9 mouse cellular contexts compared by ENCODE assay signal in the genomic region with DNA sequence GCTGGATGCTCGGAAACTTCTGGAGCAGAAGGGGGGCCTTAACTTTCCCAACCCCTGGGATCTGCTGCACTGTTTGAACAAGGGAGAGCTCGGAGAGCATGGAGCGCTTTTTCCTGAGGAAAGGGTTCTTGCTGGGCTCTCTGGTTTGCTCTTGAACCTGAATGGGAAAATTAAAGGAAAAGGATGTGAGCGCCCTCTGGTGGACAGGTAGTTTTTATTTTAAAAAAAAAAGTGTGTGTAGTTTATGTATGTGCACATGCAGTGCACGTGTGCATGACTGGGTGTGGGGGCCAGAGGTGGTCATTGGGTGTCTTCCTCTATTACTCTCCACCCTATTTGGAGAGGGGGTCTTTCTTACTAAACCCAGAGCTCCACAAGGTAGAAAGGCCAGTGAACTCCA. TPM values are rescaled to one million over a fixed set of nuclear protein-coding genes. Genes with fewer than 3 reads are reported as not detected.
DNase-seq lines count a peak whose midpoint lies in the region; ATAC-seq and TF ChIP-seq lines count a peak whose summit lies in the region.
"Had no signal": no experiment of that assay in that cellular context is flagged by ENCODE, and none has a peak within 500 bp of the region (broad histone marks: within the 10 kb centered on the region; RNA-seq: fewer than 3 reads in every experiment).

No protein-coding gene starts in this region.

- peaks cover 5% of the 10 kb centered on the region; the same call in 1 of the 2 replicates for H3K36me3 ChIP-seq in hindbrain, postnatal 0 days (ENCODE audit: insufficient read depth, low read length)
- no peaks in the 10 kb centered on the region for H3K36me3 ChIP-seq in hindbrain, embryonic 16.5 days (ENCODE audit: control insufficient read depth, insufficient read depth, low read length)
- peaks cover 12% of the 10 kb centered on the region; the same call in 1 of the 2 replicates for H3K36me3 ChIP-seq in limb, embryonic 14.5 days (ENCODE audit: control insufficient read depth, insufficient read depth, low read length)
- H3K36me3 ChIP-seq in forebrain, embryonic 13.5 days (ENCODE audit: poor library complexity, severe bottlenecking): peaks cover 25% of the 10 kb centered on the region

- ATAC-seq in hindbrain, postnatal 0 days: no peak
- no peak for ATAC-seq in hindbrain, embryonic 16.5 days
- no peak for ATAC-seq in Patski
- no peak for ATAC-seq in limb, embryonic 14.5 days (ENCODE audit: low FRiP score, low read depth)
- no peak for ATAC-seq in forebrain, embryonic 13.5 days

- no peaks in the 10 kb centered on the region for H3K27me3 ChIP-seq in hindbrain, postnatal 0 days (ENCODE audit: insufficient read depth, low read length)
- H3K27me3 ChIP-seq in hindbrain, embryonic 16.5 days (replicated peaks; ENCODE audit: control insufficient read depth, insufficient read depth, low read length): no peaks in the 10 kb centered on the region
- H3K27me3 ChIP-seq in Patski: no peaks in the 10 kb centered on the region
- no peaks in the 10 kb centered on the region for H3K27me3 ChIP-seq in limb, embryonic 14.5 days (ENCODE audit: control insufficient read depth, insufficient read depth, low read length)
- no peaks in the 10 kb centered on the region for H3K27me3 ChIP-seq in forebrain, embryonic 13.5 days
- H3K27me3 ChIP-seq: heart, embryonic 15.5 days had no signal

- H3K27ac ChIP-seq in hindbrain, postnatal 0 days: no peak overlapping the region
- H3K27ac ChIP-seq in hindbrain, embryonic 16.5 days (ENCODE audit: low read depth, low read length): no peak overlapping the region
- H3K27ac ChIP-seq in limb, embryonic 14.5 days (replicated peaks; ENCODE audit: low read depth, low read length): no peak overlapping the region
- no peak overlapping the region for H3K27ac ChIP-seq in forebrain, embryonic 13.5 days
- H3K27ac ChIP-seq: heart, embryonic 15.5 days; macrophage had no signal

- TF ChIP-seq POLR2A in limb, embryonic 14.5 days (IDR thresholded peaks at IDR 0.05; ENCODE audit: borderline replicate concordance, extremely low read depth, insufficient read depth, insufficient read length): no peak

- POLR2A ChIA-PET in Patski (lab: Charles Lee): no interaction called here

- TF ChIP-seq CTCF in hindbrain, postnatal 0 days (IDR thresholded peaks at IDR 0.05; ENCODE audit: low read depth): peak; percentile 55
- peak; percentile 58 for TF ChIP-seq CTCF in Patski (IDR thresholded peaks at IDR 0.05)

- intact Hi-C loops in gastrocnemius, postnatal 14 days (cut with DNase I; ENCODE audit: low total_unique reads): no loop called here

- CTCF ChIA-PET in Patski (lab: Charles Lee): interaction anchor here (0.7 to 2.8 kb wide), 6 partner anchors 16 to 114 kb away, joined by 3 to 9 read pairs (median 3); partner anchors contain the start of gene Rhpn2

- no peak overlapping the region for H3K4me3 ChIP-seq in hindbrain, postnatal 0 days (ENCODE audit: low read length)
- H3K4me3 ChIP-seq in hindbrain, embryonic 16.5 days (ENCODE audit: low read length): no peak overlapping the region
- no peak overlapping the region for H3K4me3 ChIP-seq in limb, embryonic 14.5 days (replicated peaks; ENCODE audit: low read length)
- H3K4me3 ChIP-seq in forebrain, embryonic 13.5 days: no peak overlapping the region
- H3K4me3 ChIP-seq: heart, embryonic 15.5 days had no signal

- no peak overlapping the region for H3K9ac ChIP-seq in hindbrain, postnatal 0 days (replicated peaks; ENCODE audit: low read length)
- H3K9ac ChIP-seq in hindbrain, embryonic 16.5 days (ENCODE audit: low read depth, low read length): no peak overlapping the region
- H3K9ac ChIP-seq in limb, embryonic 14.5 days (ENCODE audit: low read depth, low read length, severe bottlenecking): no peak overlapping the region
- no peak overlapping the region for H3K9ac ChIP-seq in forebrain, embryonic 13.5 days
- H3K9ac ChIP-seq: heart, embryonic 15.5 days had no signal

- H3K4me1 ChIP-seq in hindbrain, postnatal 0 days (ENCODE audit: insufficient read depth, low read length): peaks cover 12% of the 10 kb centered on the region
- peaks cover 13% of the 10 kb centered on the region for H3K4me1 ChIP-seq in hindbrain, embryonic 16.5 days (ENCODE audit: control insufficient read depth, insufficient read depth, low read depth, low read length)
- H3K4me1 ChIP-seq in limb, embryonic 14.5 days (ENCODE audit: control insufficient read depth, insufficient read depth, low read length): peaks cover 10% of the 10 kb centered on the region
- H3K4me1 ChIP-seq in forebrain, embryonic 13.5 days: peaks cover 17% of the 10 kb centered on the region

- WGBS in hindbrain, postnatal 0 days: 64% methylated on average over 5 of the region's 5 CpGs
- WGBS in hindbrain, embryonic 16.5 days: 59% methylated on average over 5 of the region's 5 CpGs
- 63% methylated on average over 5 of the region's 5 CpGs for WGBS in limb, embryonic 14.5 days
- 67% methylated on average over 5 of the region's 5 CpGs for WGBS in forebrain, embryonic 13.5 days

- H3K4me2 ChIP-seq in hindbrain, postnatal 0 days (ENCODE audit: low read depth, low read length): no peak overlapping the region
- H3K4me2 ChIP-seq in hindbrain, embryonic 16.5 days (ENCODE audit: low read length): no peak overlapping the region
- H3K4me2 ChIP-seq in limb, embryonic 14.5 days (replicated peaks; ENCODE audit: low read depth, low read length, severe bottlenecking): no peak overlapping the region
- H3K4me2 ChIP-seq in forebrain, embryonic 13.5 days: no peak overlapping the region
- H3K4me2 ChIP-seq: heart, embryonic 15.5 days had no signal

- in situ Hi-C loops in Patski (cut with MboI; ENCODE audit: low pct_unique_long_range_greater_than_20kb): loop anchor here (5.0 kb wide), 2 partner anchors 56 to 101 kb away; no protein-coding TSS in a partner anchor

- DNase-seq in hindbrain, postnatal 0 days (ENCODE audit: low spot score): peak; percentile 25
- DNase-seq in CD4-positive helper T cell, adult 2 months (ENCODE audit: low read depth, low spot score): peak; percentile 17
- no peak for DNase-seq in Patski (ENCODE audit: low read depth, low spot score)
- DNase-seq in limb, embryonic 14.5 days (ENCODE audit: low spot score): peak; percentile 27
- no peak for DNase-seq in gastrocnemius, postnatal 14 days

- no peaks in the 10 kb centered on the region for H3K9me3 ChIP-seq in hindbrain, postnatal 0 days (ENCODE audit: low read length)
- no peaks in the 10 kb centered on the region for H3K9me3 ChIP-seq in hindbrain, embryonic 16.5 days (ENCODE audit: control insufficient read depth, low read length)
- H3K9me3 ChIP-seq in limb, embryonic 14.5 days (ENCODE audit: control insufficient read depth, low read length): no peaks in the 10 kb centered on the region
- no peaks in the 10 kb centered on the region for H3K9me3 ChIP-seq in forebrain, embryonic 13.5 days (replicated peaks)
- H3K9me3 ChIP-seq: heart, embryonic 15.5 days had no signal

RNA-seq across cellular contexts. Expression of gene Faap24, which starts 3.7 kb away (rescaled TPM):
- total RNA-seq in hindbrain, postnatal 0 days (2014; rRNA removed): 3.7 and 6.0 TPM in 2 replicates
- 10.4 and 12.5 TPM in 2 replicates for polyA plus RNA-seq in hindbrain, postnatal 0 days (2015; fragmentation: Nextera tagmentation; extraction: Ambion mirVana)
- polyA plus RNA-seq in hindbrain, embryonic 16.5 days (2015; fragmentation: Nextera tagmentation; extraction: Ambion mirVana): 14.9 and 15.1 TPM in 2 replicates
- 7.1 TPM for polyA plus RNA-seq in Patski (2021)
- polyA plus RNA-seq in limb, embryonic 14.5 days (2012; rRNA removed): 5.1 and 5.7 TPM in 2 replicates
- polyA plus RNA-seq in limb, embryonic 14.5 days (2014; fragmentation: Nextera tagmentation; extraction: Ambion mirVana): 13.0 and 14.3 TPM in 2 replicates
- total RNA-seq in gastrocnemius, postnatal 14 days (2021): 1 to 10 TPM; 1.3 to 1.5 TPM
- 27.8 and 28.2 TPM in 2 replicates for polyA plus RNA-seq in forebrain, embryonic 13.5 days (2015; fragmentation: Nextera tagmentation; extraction: Ambion mirVana)

RNA-seq across cellular contexts. Expression of gene Cep89, which starts 3.9 kb away (rescaled TPM):
- 9.6 and 17.8 TPM in 2 replicates for total RNA-seq in hindbrain, postnatal 0 days (2014; rRNA removed)
- polyA plus RNA-seq in hindbrain, postnatal 0 days (2015; fragmentation: Nextera tagmentation; extraction: Ambion mirVana): 24.5 and 24.6 TPM in 2 replicates
- polyA plus RNA-seq in hindbrain, embryonic 16.5 days (2015; fragmentation: Nextera tagmentation; extraction: Ambion mirVana): 30.5 and 32.5 TPM in 2 replicates
- polyA plus RNA-seq in Patski (2021): 38.1 TPM
- polyA plus RNA-seq in limb, embryonic 14.5 days (2012; rRNA removed): 25.8 and 32.9 TPM in 2 replicates
- 25.7 and 28.0 TPM in 2 replicates for polyA plus RNA-seq in limb, embryonic 14.5 days (2014; fragmentation: Nextera tagmentation; extraction: Ambion mirVana)
- total RNA-seq in gastrocnemius, postnatal 14 days (2021): 1 to 10 TPM; 5.7 to 5.9 TPM
- polyA plus RNA-seq in forebrain, embryonic 13.5 days (2015; fragmentation: Nextera tagmentation; extraction: Ambion mirVana): 50.6 and 52.3 TPM in 2 replicates

RNA-seq across cellular contexts. Expression of gene Slc7a9, which starts 55.7 kb away (rescaled TPM):
- not detected in 2 replicates for total RNA-seq in hindbrain, postnatal 0 days (2014; rRNA removed)
- 0.11 TPM in 1 of 2 replicates, not detected in the other for polyA plus RNA-seq in hindbrain, postnatal 0 days (2015; fragmentation: Nextera tagmentation; extraction: Ambion mirVana)
- polyA plus RNA-seq in hindbrain, embryonic 16.5 days (2015; fragmentation: Nextera tagmentation; extraction: Ambion mirVana): 0.17 and 0.20 TPM in 2 replicates
- not detected for polyA plus RNA-seq in Patski (2021)
- 0.59 and 0.70 TPM in 2 replicates for polyA plus RNA-seq in limb, embryonic 14.5 days (2012; rRNA removed)
- 0.50 TPM in 1 of 2 replicates, not detected in the other for polyA plus RNA-seq in limb, embryonic 14.5 days (2014; fragmentation: Nextera tagmentation; extraction: Ambion mirVana)
- not detected for total RNA-seq in gastrocnemius, postnatal 14 days (2021)
- polyA plus RNA-seq in forebrain, embryonic 13.5 days (2015; fragmentation: Nextera tagmentation; extraction: Ambion mirVana): 0.18 TPM in 1 of 2 replicates, not detected in the other
- polyA plus RNA-seq: macrophage had no signal

RNA-seq across cellular contexts. Expression of gene Rhpn2, which starts 59.0 kb away (rescaled TPM):
- 3.8 and 4.7 TPM in 2 replicates for total RNA-seq in hindbrain, postnatal 0 days (2014; rRNA removed)
- polyA plus RNA-seq in hindbrain, postnatal 0 days (2015; fragmentation: Nextera tagmentation; extraction: Ambion mirVana): 2.8 and 3.0 TPM in 2 replicates
- 3.3 and 3.9 TPM in 2 replicates for polyA plus RNA-seq in hindbrain, embryonic 16.5 days (2015; fragmentation: Nextera tagmentation; extraction: Ambion mirVana)
- 21.4 TPM for polyA plus RNA-seq in Patski (2021)
- 1.8 and 2.5 TPM in 2 replicates for polyA plus RNA-seq in limb, embryonic 14.5 days (2012; rRNA removed)
- polyA plus RNA-seq in limb, embryonic 14.5 days (2014; fragmentation: Nextera tagmentation; extraction: Ambion mirVana): 1.7 and 2.0 TPM in 2 replicates
- 1 to 10 TPM in 1 of 2 experiments, under 1 TPM in 1; 0.78 to 1.1 TPM for total RNA-seq in gastrocnemius, postnatal 14 days (2021)
- polyA plus RNA-seq in forebrain, embryonic 13.5 days (2015; fragmentation: Nextera tagmentation; extraction: Ambion mirVana): 1.1 and 1.3 TPM in 2 replicates
- polyA plus RNA-seq: macrophage had no signal

Comparison
In these comparisons a context has a peak if more than half of its experiments do, and no peak if none do; other contexts are left out.
1. DNase-seq: peak in hindbrain, postnatal 0 days (single experiment), CD4-positive helper T cell, adult 2 months (single experiment) and limb, embryonic 14.5 days (single experiment); none in Patski (single experiment) and gastrocnemius, postnatal 14 days (single experiment).